Mouse (Mus musculus) layer of hippocampus, adult 2 months (tissue): Measurements from ENCODE around the gene Ugt1a2. TPM values are rescaled to one million over a fixed set of nuclear protein-coding genes. Genes with fewer than 3 reads are reported as not detected.

Experiments
- DNase-seq, 2 experiments: peaks; one replicate each; pipeline ENCODE4 v3.0.0; 2022; ENCODE audit warnings: low spot score in 2 of 2
- H3K27ac ChIP-seq: fragments of 200-600 bp; 2 replicates; pipeline ENCODE4 v1.8.1; 2022
- H3K4me3 ChIP-seq: fragments of 200-600 bp; 2 replicates; pipeline ENCODE4 v1.8.1; 2022; ENCODE audit warnings: mild to moderate bottlenecking
- CTCF ChIP-seq: fragments of 200-600 bp; conservative IDR thresholded peaks from 2 replicates; pipeline ENCODE4 v1.8.1; 2022; ENCODE audit warnings: antibody characterized with exemption, mild to moderate bottlenecking, moderate library complexity
- total RNA-seq, 2 experiments: library from RNA; stranded (reverse); gene quantifications; 2 replicates each; pipeline ENCODE4 v1.2.3; 2021

Ugt1a2 gene
- total RNA-seq, 2 experiments from 2014 or later, result not detected

DNA sequence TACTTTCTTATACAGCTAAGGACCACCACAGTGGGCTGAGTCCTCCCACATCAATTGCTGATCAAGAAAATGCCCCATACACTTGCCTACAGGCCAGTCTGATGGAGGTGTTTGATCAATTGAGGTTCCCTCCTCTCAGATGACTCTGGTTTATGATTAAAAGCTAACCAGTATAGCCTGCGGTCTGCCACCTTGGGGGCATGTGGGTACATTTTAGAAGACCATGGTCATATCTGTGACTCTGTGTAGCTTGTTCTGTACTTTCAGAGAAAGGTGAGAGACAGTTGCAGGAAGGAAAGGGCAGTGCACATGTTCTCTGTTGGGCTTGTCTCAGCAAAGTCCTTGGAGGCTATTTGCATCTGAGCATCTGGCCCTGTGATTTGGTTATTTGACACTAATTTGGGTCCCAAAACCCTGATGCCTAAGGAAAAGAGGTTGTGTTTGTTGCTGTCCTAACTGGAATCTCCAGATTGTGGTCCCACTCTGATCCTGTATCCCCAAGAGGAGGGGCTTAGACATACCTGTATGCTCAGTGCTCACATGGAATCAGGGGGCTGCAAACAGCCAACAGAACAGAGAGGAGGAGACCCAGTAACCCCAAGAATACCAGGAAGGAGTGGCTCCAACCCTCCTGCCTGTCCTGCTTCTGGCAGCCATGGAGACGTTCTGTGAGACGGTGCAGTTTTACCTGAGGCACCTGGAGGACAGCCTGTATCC is 32.4 kb downstream of the Ugt1a2 start:
- TF ChIP-seq CTCF, result no peak
- DNase-seq, result no peak
- no peak overlapping the region for H3K27ac ChIP-seq
- H3K4me3 ChIP-seq, result no peak overlapping the region

DNA sequence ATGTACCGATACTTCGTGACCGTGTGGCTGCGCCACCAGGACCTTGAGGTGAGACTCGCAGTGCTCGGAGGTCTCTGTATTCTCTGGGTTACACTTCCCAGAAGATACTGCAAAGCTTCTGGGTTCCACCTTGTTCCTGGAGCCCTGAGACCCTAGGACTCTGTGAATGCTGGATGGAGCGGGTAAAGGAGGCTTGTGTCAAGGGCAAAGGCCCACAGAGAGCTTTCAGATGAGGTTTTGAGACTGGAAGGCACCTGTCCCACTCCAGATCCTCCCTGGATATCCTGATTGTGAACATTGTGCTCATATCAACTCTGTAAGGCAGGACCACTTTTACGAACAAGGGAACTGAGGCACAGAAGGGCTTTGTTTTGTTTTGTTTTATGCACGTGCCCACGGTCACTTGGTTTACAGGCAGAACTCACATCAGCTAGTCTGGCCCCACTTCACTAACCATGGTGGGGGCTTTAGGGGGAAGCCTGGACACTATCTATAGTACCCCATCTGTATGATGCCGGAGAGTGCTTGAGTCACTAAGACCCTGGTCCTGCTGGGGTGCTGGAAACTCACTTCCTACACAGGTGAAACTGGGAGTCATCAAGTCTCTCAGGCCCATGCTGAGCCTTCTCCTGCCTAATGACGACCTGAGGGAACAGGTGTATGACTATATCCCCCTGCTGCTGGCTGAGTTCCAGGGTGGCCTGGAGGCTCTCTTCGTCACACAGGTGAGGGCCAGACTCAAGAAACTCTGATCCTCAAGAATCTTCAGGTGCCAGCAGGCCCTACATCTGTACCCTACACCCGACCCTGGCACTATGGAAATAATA is 33.2 kb downstream of the Ugt1a2 start:
- no peak for TF ChIP-seq CTCF
- DNase-seq, result no peak
- H3K4me3 ChIP-seq, result no peak overlapping the region
- no peak overlapping the region for H3K27ac ChIP-seq

DNA sequence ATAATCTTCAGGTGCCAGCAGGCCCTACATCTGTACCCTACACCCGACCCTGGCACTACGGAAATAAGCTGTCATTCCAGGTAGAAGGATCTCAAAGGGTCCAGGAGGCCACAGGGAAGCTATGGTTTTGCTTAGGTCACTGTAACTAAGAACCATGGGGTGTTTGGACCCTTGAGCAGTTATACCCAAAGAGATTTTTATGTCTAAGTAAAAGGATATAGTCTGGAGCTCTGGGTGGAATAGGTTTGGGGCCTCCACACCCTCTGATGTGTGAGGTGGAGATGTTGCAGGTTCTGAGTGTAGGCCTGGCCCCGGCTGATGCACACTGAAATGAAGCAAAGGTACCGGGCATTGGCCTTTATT is 33.8 kb downstream of the Ugt1a2 start:
- no peak overlapping the region for H3K4me3 ChIP-seq
- no peak for DNase-seq
- no peak for TF ChIP-seq CTCF
- H3K27ac ChIP-seq, result no peak overlapping the region

DNA sequence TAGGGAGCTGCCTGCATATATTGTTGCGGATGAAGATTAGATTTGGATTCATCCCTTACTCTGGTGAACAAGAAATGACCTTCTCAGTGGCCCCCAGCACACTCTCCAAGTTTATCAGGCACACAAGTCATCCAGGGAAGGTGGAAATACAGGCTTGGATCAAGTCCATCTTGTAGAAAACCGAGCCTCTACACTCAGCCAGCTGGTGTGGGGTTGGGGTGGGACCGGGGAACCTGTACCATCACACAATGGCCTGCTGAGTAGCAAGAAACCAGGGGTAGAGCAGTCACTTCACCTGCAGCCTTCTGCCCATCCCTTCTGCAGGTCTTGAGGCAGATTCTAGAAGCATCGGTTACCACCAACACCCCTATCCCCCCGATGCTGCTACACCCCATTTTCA is 34.2 kb downstream of the Ugt1a2 start:
- no peak for TF ChIP-seq CTCF
- DNase-seq, result no peak
- no peak overlapping the region for H3K27ac ChIP-seq
- H3K4me3 ChIP-seq, result no peak overlapping the region

DNA sequence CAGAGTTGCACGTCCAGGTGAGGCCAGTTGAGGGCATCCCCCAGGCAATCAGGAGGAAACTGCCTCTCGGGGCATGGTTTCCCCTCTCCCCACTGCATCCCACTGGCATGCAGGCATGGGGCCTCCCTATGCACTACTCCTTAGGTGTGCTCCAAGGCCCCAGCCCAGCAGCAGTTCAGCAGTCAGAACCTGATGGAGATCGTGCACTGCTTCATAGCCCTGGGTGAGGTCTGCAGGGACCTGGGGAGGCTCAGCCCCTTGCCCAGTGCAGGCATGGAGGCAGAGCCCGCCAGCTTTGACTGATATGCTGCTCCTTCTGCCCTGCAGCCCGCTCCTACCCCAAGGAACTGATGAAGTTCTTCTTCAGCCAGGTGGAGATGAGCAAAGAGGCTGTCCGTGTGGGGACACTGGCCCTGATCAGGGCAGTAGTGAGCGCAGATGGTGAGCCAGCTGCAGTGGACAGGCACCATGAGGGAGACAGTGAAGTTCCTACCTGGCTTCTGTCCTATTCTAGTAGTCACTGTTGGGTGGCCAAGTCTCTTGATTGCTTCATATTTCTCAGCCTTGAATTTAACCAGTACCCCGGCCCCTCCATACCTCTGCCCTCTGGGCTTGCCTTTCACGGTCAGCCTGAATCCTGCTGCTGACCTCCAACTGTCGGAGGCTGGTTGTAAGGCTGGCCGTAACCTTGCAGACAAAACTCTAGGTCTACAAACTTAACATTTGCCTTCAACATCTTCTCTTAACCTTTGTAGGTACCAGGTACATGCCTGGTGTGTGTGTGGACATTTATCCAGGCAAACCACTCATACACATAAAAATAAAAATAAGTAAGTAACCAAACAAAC is 34.9 kb downstream of the Ugt1a2 start:
- Histone ChIP-seq H3K27ac (no peak overlapping the region), H3K4me3 (no peak overlapping the region)
- no peak for TF ChIP-seq CTCF
- no peak for DNase-seq

DNA sequence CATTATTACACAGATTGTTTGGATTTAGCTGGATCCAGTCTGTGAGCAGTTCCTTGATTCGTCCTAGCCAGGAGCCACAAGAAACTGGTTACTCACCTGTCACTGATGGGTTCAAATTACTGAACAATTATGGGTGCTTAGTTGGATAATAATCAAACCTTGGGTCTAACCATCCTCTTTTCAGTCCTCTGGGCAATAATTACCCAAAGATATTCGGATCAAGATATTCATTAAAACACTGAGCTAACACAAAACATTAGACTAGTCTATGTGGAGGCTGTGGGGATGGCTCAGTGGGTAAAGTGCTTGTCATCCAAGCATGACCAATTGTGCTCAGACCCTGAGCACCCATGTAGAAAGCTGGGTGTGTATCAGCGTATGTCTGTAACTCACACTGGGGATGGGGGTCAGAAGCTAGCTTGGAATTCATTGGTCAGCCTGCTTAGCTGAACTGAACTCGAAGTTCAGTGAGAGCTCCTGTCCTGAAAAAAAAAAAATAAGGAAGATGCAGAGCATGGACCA is 35.6 kb downstream of the Ugt1a2 start:
- Histone ChIP-seq H3K4me3 (no peak overlapping the region), H3K27ac (no peak overlapping the region)
- DNase-seq, result no peak
- no peak for TF ChIP-seq CTCF

DNA sequence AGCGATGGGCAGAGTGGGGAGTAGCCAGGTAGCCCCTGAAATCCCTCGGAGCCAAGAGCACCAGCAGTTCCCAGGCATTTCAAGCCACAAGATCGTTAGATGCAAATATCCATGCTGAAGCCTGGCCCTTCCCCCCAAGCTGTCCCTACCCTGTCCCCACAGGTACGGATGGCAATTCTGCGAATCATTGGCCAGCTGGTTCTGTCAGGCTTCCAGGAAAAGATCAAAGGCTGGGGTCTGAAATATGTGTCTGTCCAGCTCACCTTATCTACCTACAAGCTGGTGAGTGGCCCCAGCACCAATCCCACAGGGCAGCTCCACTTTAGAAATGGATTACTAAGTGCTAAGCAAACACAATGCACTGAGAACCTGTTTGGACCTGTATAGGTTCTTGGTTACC is 36.9 kb downstream of the Ugt1a2 start:
- Histone ChIP-seq H3K4me3 (no peak overlapping the region), H3K27ac (no peak overlapping the region)
- no peak for TF ChIP-seq CTCF
- no peak for DNase-seq

DNA sequence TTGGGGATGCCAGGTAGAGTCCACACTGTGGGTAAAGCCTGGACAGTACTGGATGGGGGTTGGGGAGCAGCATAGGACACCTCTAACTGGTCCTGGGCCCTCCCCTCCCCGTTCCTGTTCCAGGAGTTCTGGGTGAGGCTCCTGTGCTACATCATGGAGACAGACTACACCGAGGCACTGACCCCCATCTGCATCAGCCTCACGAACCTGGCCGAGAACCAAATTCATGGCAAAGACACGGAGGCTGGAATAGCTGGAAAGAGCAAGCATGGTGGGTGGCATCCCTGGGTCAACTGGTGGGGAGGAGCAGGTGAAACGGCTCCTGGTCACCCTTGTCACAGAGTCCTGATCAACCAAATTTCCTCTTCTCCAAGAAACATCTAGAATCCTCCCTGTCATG is 38.4 kb downstream of the Ugt1a2 start:
- TF ChIP-seq CTCF, result no peak
- DNase-seq, result no peak
- Histone ChIP-seq H3K27ac (no peak overlapping the region), H3K4me3 (no peak overlapping the region)

DNA sequence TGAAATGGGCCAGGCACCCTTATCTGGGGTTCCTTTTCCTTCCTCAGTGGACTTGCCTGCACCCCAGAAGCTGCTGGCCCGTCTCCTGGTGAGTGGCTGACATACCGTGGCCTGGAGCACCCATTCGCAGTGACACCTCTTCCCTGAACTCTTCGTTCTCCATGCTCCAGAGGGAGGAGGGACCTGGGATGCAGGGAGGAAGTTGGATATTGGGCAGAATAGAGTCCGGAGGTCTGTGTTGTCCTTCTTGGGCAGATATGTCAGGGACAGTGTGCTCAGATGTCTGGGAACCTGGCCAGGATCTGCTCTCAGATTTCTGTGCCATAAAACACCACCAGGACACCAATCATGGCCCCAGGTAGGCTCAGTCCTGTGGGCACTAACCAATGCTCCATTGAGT is 39.7 kb downstream of the Ugt1a2 start:
- H3K27ac ChIP-seq, result no peak overlapping the region
- no peak for TF ChIP-seq CTCF
- DNase-seq, result no peak
- no peak overlapping the region for H3K4me3 ChIP-seq

DNA sequence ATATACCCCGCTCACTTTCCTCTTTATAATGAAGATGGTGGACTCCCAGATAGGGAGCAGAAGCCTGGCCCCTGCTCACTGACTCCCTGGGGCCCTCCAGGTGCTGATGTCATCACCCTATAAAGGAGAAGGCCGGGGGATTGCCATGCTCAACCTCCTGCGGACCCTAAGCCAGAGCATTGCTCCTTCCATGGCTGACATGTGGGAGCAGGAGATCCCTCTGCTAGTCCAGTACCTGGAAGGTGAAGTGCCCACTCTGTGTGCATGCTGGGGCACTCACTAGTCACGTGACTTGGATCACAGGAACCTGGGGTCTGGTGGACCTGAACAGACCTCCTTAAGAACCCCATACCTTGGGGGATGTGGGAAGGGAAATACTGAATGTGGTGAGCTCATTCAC is 40.2 kb downstream of the Ugt1a2 start:
- DNase-seq, result no peak
- TF ChIP-seq CTCF, result no peak
- Histone ChIP-seq H3K4me3 (no peak overlapping the region), H3K27ac (no peak overlapping the region)

DNA sequence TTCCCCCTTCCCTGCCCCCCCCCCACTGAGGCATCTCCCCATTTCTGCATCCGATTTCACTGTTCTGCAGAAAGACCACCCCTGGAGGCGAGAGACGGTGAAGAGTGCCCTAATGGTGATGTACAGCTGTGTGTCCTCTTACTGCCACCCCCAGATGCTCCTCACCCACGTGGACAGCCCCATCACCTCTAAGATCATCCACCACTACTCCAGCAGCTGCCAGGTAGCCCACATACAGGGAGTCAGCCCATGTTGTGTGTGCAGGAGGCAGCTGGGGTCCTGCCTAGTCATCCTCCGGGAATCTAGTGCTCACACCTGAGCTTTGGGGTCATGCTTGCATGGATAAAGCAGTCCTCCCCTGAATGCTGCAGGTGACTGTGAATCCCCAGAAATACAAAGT is 43.5 kb downstream of the Ugt1a2 start:
- H3K4me3 ChIP-seq, result no peak overlapping the region
- no peak for DNase-seq
- no peak for TF ChIP-seq CTCF

DNA sequence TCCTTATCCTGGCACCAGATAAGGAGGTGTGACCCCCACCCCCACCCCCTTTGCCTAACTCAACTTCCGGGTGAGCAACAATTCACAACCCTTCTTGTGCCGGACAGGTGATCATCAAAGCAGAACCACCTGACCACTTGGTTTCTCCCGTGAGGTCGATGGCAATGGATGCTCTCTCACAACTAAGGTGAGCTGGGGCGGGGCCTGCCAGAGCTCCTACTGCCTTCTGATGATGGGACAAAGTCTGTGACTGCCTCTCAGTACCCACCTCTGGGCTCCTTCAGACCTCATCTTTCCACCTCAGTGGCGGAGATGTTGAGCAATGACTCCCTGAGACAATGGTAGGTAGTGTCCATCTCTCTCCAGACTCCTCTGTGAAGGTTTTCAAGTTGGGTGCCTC is 45.5 kb downstream of the Ugt1a2 start:
- TF ChIP-seq CTCF, result no peak
- Histone ChIP-seq H3K4me3 (no peak overlapping the region), H3K27ac (no peak overlapping the region)
- no peak for DNase-seq

More for the DNA sequence above, 43.5 kb downstream of the Ugt1a2 start:
- H3K27ac ChIP-seq, result no peak overlapping the region

DNA sequence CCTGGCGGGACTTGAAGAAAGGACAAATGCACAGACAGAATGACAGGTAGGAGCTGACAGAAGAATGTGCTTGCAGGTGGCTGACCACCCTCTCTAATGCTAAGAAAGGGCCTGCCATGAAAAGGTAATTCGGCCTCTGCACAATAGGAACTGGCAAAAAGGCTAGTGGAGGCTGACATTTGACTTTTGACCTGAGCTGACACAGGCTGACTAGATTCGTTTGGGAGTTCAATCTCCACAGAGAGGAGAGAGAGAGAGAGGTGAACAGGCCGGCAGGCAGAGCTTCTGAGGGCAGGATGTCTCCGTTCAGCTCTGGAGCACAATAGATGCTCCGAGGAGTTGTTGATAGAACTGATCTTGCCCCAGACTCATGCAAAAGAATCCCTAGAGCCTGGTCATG is 46.0 kb downstream of the Ugt1a2 start:
- TF ChIP-seq CTCF, result no peak
- Histone ChIP-seq H3K4me3 (no peak overlapping the region), H3K27ac (no peak overlapping the region)
- no peak for DNase-seq
